Mouse (Mus musculus) spleen, postnatal 14 days (tissue): ENCODE results near the gene Atp5mpl.
"Not testable (repeated sequence)": the region's sequence is repeated elsewhere in the genome, so short reads cannot be mapped to it uniquely, and the experiment has no call there.

Experiments used
- DNase-seq, 2 experiments: peaks; one replicate each; pipeline ENCODE4 v3.0.0; 2021 to 2022; ENCODE audit warnings: low spot score in 2 of 2

Atp5mpl gene

GRCm38 (mm10) chr12:111950486-111950885 is 16.3 kb downstream of the Atp5mpl start:
- DNase-seq = no peak

- peak; percentile 24 to 51 for DNase-seq
Observed at GRCm38 (mm10) chr12:111946716-111947115, 20.1 kb downstream of the Atp5mpl start.

- not testable (repeated sequence) for DNase-seq
Observed at GRCm38 (mm10) chr12:111945765-111946655, 20.8 kb downstream of the Atp5mpl start.

- DNase-seq = no peak
Observed at GRCm38 (mm10) chr12:111945115-111945514, 21.7 kb downstream of the Atp5mpl start.

GRCm38 (mm10) chr12:111944065-111944987 is 22.5 kb downstream of the Atp5mpl start:
- not testable (repeated sequence) for DNase-seq

- no peak for DNase-seq
Observed at GRCm38 (mm10) chr12:111943421-111944064, 23.2 kb downstream of the Atp5mpl start.

GRCm38 (mm10) chr12:111938623-111939177 is 28.1 kb downstream of the Atp5mpl start:
- no peak for DNase-seq

GRCm38 (mm10) chr12:111936706-111937550 is 29.8 kb downstream of the Atp5mpl start:
- no peak for DNase-seq

- no peak for DNase-seq
Observed at GRCm38 (mm10) chr12:111933971-111934370, 32.8 kb downstream of the Atp5mpl start.

- DNase-seq = no peak
Observed at GRCm38 (mm10) chr12:111933032-111933704, 33.6 kb downstream of the Atp5mpl start.

- DNase-seq = no peak
Observed at GRCm38 (mm10) chr12:111932513-111932912, 34.3 kb downstream of the Atp5mpl start.

GRCm38 (mm10) chr12:111931411-111932025 is 35.3 kb downstream of the Atp5mpl start:
- DNase-seq = no peak

GRCm38 (mm10) chr12:111928411-111928966 is 38.3 kb downstream of the Atp5mpl start:
- DNase-seq = no peak

GRCm38 (mm10) chr12:111927338-111927737 is 39.4 kb downstream of the Atp5mpl start:
- no peak for DNase-seq

- DNase-seq = peak in 1 of 2 experiments; percentile 40
Observed at GRCm38 (mm10) chr12:111923117-111923516, 43.7 kb downstream of the Atp5mpl start.

- no peak for DNase-seq
Observed at GRCm38 (mm10) chr12:111920046-111920445, 46.7 kb downstream of the Atp5mpl start.

- DNase-seq = no peak
Observed at GRCm38 (mm10) chr12:111916514-111917217, 50.1 kb downstream of the Atp5mpl start.

GRCm38 (mm10) chr12:111915781-111916180 is 51.0 kb downstream of the Atp5mpl start:
- DNase-seq = no peak

GRCm38 (mm10) chr12:111914031-111914430 is 52.7 kb downstream of the Atp5mpl start:
- DNase-seq = no peak
